Mouse (Mus musculus) liver, embryonic 13.5 days (tissue): ENCODE results near the gene Ndufb10. TPM values are rescaled to one million over a fixed set of nuclear protein-coding genes. Genes with fewer than 3 reads are reported as not detected.

Experiments
- ATAC-seq: fragments of 200-750 bp; cut with Nextera tagmentation; 2 replicates; pipeline ENCODE4 v1.8.0; 2017; ENCODE audit warnings: low read depth, mild to moderate bottlenecking, moderate number of reproducible peaks, moderate library complexity
- DNase-seq: peaks from one replicate; pipeline ENCODE4 v3.0.0; 2022
- H3K27ac ChIP-seq: fragments of 300-500 bp; sonication (generic); 2 replicates; pipeline ENCODE4 v1.5.1; 2015; ENCODE audit warnings: moderate library complexity, mild to moderate bottlenecking, inconsistent platforms
- H3K27me3 ChIP-seq: fragments of 300-500 bp; sonication (generic); 2 replicates; pipeline ENCODE4 v1.6.1; 2015; ENCODE audit warnings: mild to moderate bottlenecking, inconsistent platforms
- H3K36me3 ChIP-seq: fragments of 300-500 bp; sonication (generic); 2 replicates; pipeline ENCODE4 v1.6.1; 2015; ENCODE audit warnings: mild to moderate bottlenecking, inconsistent platforms
- H3K4me1 ChIP-seq: fragments of 300-500 bp; sonication (generic); replicated peaks from 2 replicates; pipeline ENCODE4 v1.6.1; 2015; ENCODE audit warnings: inconsistent platforms
- H3K4me2 ChIP-seq: fragments of 300-500 bp; sonication (generic); 2 replicates; pipeline ENCODE4 v1.6.1; 2015; ENCODE audit warnings: inconsistent platforms, mild to moderate bottlenecking, moderate library complexity
- H3K4me3 ChIP-seq: fragments of 300-500 bp; sonication (generic); replicated peaks from 2 replicates; pipeline ENCODE4 v1.5.1; 2015; ENCODE audit warnings: mild to moderate bottlenecking, inconsistent platforms
- H3K9ac ChIP-seq: fragments of 300-500 bp; sonication (generic); 2 replicates; pipeline ENCODE4 v1.6.1; 2015; ENCODE audit warnings: mild to moderate bottlenecking, inconsistent platforms
- H3K9me3 ChIP-seq: fragments of 300-500 bp; sonication (generic); replicated peaks from 2 replicates; pipeline ENCODE4 v1.6.1; 2016; ENCODE audit warnings: inconsistent platforms
- WGBS: fragments of 180-500 bp; shearing (Covaris S2); methylation state at CpG from one replicate; pipeline ENCODE4 v1.1.7; 2015; ENCODE audit not compliant: insufficient replicate concordance; 5-methylcytosine and 5-hydroxymethylcytosine counted together
- polyA plus RNA-seq: library from polyadenylated mRNA; unstranded; fragments of >200 nt; fragmentation: Nextera tagmentation; extraction: Ambion mirVana; gene quantifications from 2 replicates; pipeline ENCODE4 v1.2.1, GENCODE M21; 2015

Gene Ndufb10
- polyA plus RNA-seq, 1 experiment from 2014 or later = 206 TPM

DNA sequence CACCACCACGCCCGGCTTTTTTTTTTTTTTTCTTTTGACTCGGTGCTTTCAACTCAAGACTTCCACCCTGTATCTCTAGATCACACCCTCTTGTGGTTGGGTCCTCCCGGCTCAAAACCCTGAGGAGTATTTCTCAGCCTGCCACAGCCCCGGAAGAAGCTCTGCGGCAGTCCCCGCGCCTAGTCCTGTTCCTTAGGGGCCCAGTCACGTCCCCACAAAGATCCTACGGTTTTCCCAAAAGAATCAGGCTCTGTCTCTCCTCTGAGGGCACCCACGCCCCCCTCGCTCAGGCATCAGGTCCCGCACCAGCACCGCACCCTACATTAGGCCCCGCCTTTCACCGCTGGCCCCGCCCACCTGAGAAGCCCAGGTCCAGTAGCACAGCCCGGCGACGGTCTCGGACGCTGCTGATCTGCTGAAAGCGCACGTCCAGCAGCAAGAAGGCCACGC is 37.1 kb downstream of the Ndufb10 start:
- Histone ChIP-seq H3K27me3 (peaks cover 62% of the 10 kb centered on the region), H3K9me3 (no peaks in the 10 kb centered on the region), H3K9ac (peak overlapping the region; percentile 49; the same call in 1 of the 2 replicates), H3K27ac (no peak overlapping the region), H3K36me3 (peaks cover 6% of the 10 kb centered on the region), H3K4me1 (peaks cover 34% of the 10 kb centered on the region), H3K4me3 (peak overlapping the region; percentile 57), H3K4me2 (peak overlapping the region; percentile 77)
- peak; percentile 62 for ATAC-seq
- peak; percentile 74 for DNase-seq
- whole genome bisulfite sequencing = 1% methylated on average over 25 of the region's 25 CpGs

- Histone ChIP-seq H3K4me3 (0 out of 2 replicates have a peak overlapping the region, but pooled peaks have one; percentile 6), H3K27me3 (peaks cover 55% of the 10 kb centered on the region)
- peak; percentile 53 for DNase-seq
These were observed 37.8 kb downstream of the Ndufb10 start for GRCm38 (mm10) chr17:24686514-24686913.

GRCm38 (mm10) chr17:24677500-24678080 is 46.7 kb downstream of the Ndufb10 start:
- ATAC-seq = peak; percentile 44; the same call in 1 of the 2 replicates
- H3K27me3 ChIP-seq = no peaks in the 10 kb centered on the region

More at GRCm38 (mm10) chr17:24686514-24686913, 37.8 kb downstream of the Ndufb10 start:
- peak; percentile 51 for ATAC-seq
- no peak overlapping the region for H3K27ac ChIP-seq
- H3K36me3 ChIP-seq = peaks cover 11% of the 10 kb centered on the region
- 33% methylated on average over 16 of the region's 16 CpGs for WGBS
- no peaks in the 10 kb centered on the region for H3K9me3 ChIP-seq
- peak overlapping the region; percentile 77 for H3K4me2 ChIP-seq
- H3K9ac ChIP-seq = no peak overlapping the region
- peaks cover 34% of the 10 kb centered on the region for H3K4me1 ChIP-seq

GRCm38 (mm10) chr17:24676877-24677276 is 47.4 kb downstream of the Ndufb10 start:
- no peak for DNase-seq
- H3K9ac ChIP-seq = no peak overlapping the region
- H3K36me3 ChIP-seq = peaks cover 58% of the 10 kb centered on the region
- 88% methylated on average over 5 of the region's 5 CpGs for WGBS
- no peaks in the 10 kb centered on the region for H3K9me3 ChIP-seq
- no peak overlapping the region for H3K4me2 ChIP-seq
- H3K4me1 ChIP-seq = peaks cover 52% of the 10 kb centered on the region
- no peak overlapping the region for H3K27ac ChIP-seq
- H3K4me3 ChIP-seq = no peak overlapping the region
- H3K27me3 ChIP-seq = no peaks in the 10 kb centered on the region
- no peak for ATAC-seq

More at GRCm38 (mm10) chr17:24677500-24678080, 46.7 kb downstream of the Ndufb10 start:
- no peak for DNase-seq
- H3K4me2 ChIP-seq = no peak overlapping the region
- H3K27ac ChIP-seq = no peak overlapping the region
- WGBS = 77% methylated on average over 24 of the region's 24 CpGs
- H3K4me3 ChIP-seq = no peak overlapping the region
- peaks cover 45% of the 10 kb centered on the region for H3K4me1 ChIP-seq
- no peak overlapping the region for H3K9ac ChIP-seq
- peaks cover 65% of the 10 kb centered on the region for H3K36me3 ChIP-seq
- H3K9me3 ChIP-seq = no peaks in the 10 kb centered on the region

DNA sequence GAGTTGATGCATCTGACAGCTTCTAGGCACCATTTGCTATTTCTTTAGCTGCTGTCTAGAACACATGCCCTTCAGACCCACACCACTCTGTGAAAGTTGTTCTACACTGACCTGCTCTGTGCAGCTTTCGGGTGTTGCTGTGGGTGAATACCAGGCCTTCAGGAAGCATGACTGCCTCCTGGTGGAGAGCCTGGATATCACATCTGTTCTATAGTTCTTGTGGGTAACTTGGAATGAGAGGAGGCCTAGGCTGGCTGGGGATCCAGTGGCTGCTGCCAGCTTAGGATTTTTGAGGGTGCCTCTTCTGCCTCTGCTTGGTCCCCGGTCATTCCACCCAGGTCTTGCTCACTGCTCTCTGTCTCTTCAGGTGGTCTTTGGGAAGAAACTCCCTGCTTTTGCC is 48.1 kb downstream of the Ndufb10 start:
- H3K9me3 ChIP-seq = no peaks in the 10 kb centered on the region
- WGBS = 63% methylated on average over 2 of the region's 2 CpGs
- 0 out of 2 replicates have a peak overlapping the region, but pooled peaks have one; percentile 14 for H3K9ac ChIP-seq
- no peak for ATAC-seq
- H3K4me1 ChIP-seq = peaks cover 59% of the 10 kb centered on the region
- peaks cover 51% of the 10 kb centered on the region for H3K36me3 ChIP-seq
- DNase-seq = peak; percentile 58
- no peak overlapping the region for H3K4me3 ChIP-seq
- no peaks in the 10 kb centered on the region for H3K27me3 ChIP-seq
- H3K4me2 ChIP-seq = no peak overlapping the region
- 0 out of 2 replicates have a peak overlapping the region, but pooled peaks have one; percentile 1 for H3K27ac ChIP-seq

- peaks cover 32% of the 10 kb centered on the region for H3K36me3 ChIP-seq
- ATAC-seq (no peak), DNase-seq (no peak)
- H3K4me1 ChIP-seq = peaks cover 73% of the 10 kb centered on the region
- H3K27me3 ChIP-seq = no peaks in the 10 kb centered on the region
- H3K9ac ChIP-seq = peak overlapping the region; percentile 35; the same call in 1 of the 2 replicates
- H3K9me3 ChIP-seq = no peaks in the 10 kb centered on the region
- H3K4me2 ChIP-seq = no peak overlapping the region
- 61% methylated on average over 7 of the region's 7 CpGs for WGBS
- H3K27ac ChIP-seq = no peak overlapping the region; the same call in 1 of the 2 replicates
- no peak overlapping the region for H3K4me3 ChIP-seq
These were observed 50.0 kb downstream of the Ndufb10 start for GRCm38 (mm10) chr17:24674277-24674676.

DNA sequence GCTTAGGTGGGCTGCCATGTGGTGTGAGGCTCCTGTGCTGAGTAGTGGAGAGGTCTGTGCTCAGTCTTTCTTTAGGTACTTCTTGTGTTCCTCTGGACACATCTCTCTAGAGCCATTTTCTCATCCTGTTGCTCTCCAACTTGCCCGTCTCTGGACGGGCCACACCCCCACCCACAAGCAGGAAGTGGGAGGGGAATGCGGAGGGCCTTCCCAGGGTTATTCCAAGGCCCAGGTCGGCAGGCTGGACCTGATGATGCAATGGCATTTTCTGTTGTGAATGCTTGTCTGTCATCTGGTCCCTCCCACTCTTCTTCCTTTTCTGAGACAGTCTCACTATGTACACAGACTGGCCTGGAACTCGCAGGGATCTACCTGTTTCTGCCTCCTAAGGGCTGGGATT is 52.1 kb downstream of the Ndufb10 start:
- Histone ChIP-seq H3K9me3 (no peaks in the 10 kb centered on the region), H3K4me2 (peak overlapping the region; percentile 85), H3K9ac (peak overlapping the region; percentile 10; the same call in 1 of the 2 replicates), H3K4me3 (peak overlapping the region; percentile 91), H3K4me1 (peaks cover 79% of the 10 kb centered on the region), H3K27me3 (no peaks in the 10 kb centered on the region), H3K27ac (peak overlapping the region; percentile 51), H3K36me3 (peaks cover 10% of the 10 kb centered on the region)
- WGBS = 15% methylated on average over 5 of the region's 5 CpGs
- DNase-seq (no peak), ATAC-seq (peak; percentile 3; the same call in 1 of the 2 replicates)

Other genes with a start within 250 kb of the Ndufb10 start
- 11.7 and 13.8 TPM in 2 replicates for gene Mlst8, start 245.4 kb downstream of the Ndufb10 start, polyA plus RNA-seq
- gene Caskin1, start 235.9 kb downstream of the Ndufb10 start, polyA plus RNA-seq = 0.15 and 0.20 TPM in 2 replicates
- 40.7 and 43.9 TPM in 2 replicates for gene Traf7, start 196.5 kb downstream of the Ndufb10 start, polyA plus RNA-seq
- gene Rab26, start 190.3 kb downstream of the Ndufb10 start, polyA plus RNA-seq = 0.88 and 0.99 TPM in 2 replicates
- gene Pkd1, start 174.6 kb downstream of the Ndufb10 start, polyA plus RNA-seq = 2.2 and 3.3 TPM in 2 replicates
- 18.6 and 22.4 TPM in 2 replicates for gene Tsc2, start 91.8 kb downstream of the Ndufb10 start, polyA plus RNA-seq
- gene Nthl1, start 91.8 kb downstream of the Ndufb10 start, polyA plus RNA-seq = 8.4 and 9.2 TPM in 2 replicates
- gene Slc9a3r2, start 74.2 kb downstream of the Ndufb10 start, polyA plus RNA-seq = 9.8 and 10.2 TPM in 2 replicates
- gene Npw, start 66.0 kb downstream of the Ndufb10 start, polyA plus RNA-seq = 0.24 and 0.28 TPM in 2 replicates
- gene Zfp598, start 54.8 kb downstream of the Ndufb10 start, polyA plus RNA-seq = 9.5 and 13.1 TPM in 2 replicates
- gene Syngr3, start 34.5 kb downstream of the Ndufb10 start, polyA plus RNA-seq = 0.10 and 0.31 TPM in 2 replicates
- 41.3 and 47.7 TPM in 2 replicates for gene Gfer, start 28.3 kb downstream of the Ndufb10 start, polyA plus RNA-seq
- 0.14 and 0.34 TPM in 2 replicates for gene Noxo1, start 28.2 kb downstream of the Ndufb10 start, polyA plus RNA-seq
- 53.0 and 53.2 TPM in 2 replicates for gene Tbl3, start 16.8 kb downstream of the Ndufb10 start, polyA plus RNA-seq
- gene Rnf151, start 6.4 kb downstream of the Ndufb10 start, polyA plus RNA-seq = 0.10 TPM in 1 of 2 replicates, not detected in the other
- 1,350 and 1,469 TPM in 2 replicates for gene Rps2, start 6.4 kb downstream of the Ndufb10 start, polyA plus RNA-seq
- gene Rpl3l, start 3.3 kb upstream of the Ndufb10 start, polyA plus RNA-seq = 0.10 TPM in 1 of 2 replicates, not detected in the other
- gene Msrb1, start 12.2 kb upstream of the Ndufb10 start, polyA plus RNA-seq = 21.3 and 21.8 TPM in 2 replicates
- gene Hs3st6, start 28.5 kb upstream of the Ndufb10 start, polyA plus RNA-seq = not detected in 2 replicates
- gene Meiob, start 79.8 kb upstream of the Ndufb10 start, polyA plus RNA-seq = 1.5 and 1.6 TPM in 2 replicates
- 79.5 and 83.1 TPM in 2 replicates for gene Hagh, start 115.7 kb upstream of the Ndufb10 start, polyA plus RNA-seq
- gene Fahd1, start 125.9 kb upstream of the Ndufb10 start, polyA plus RNA-seq = 34.6 and 34.9 TPM in 2 replicates
- gene Igfals, start 141.5 kb upstream of the Ndufb10 start, polyA plus RNA-seq = 5.1 and 6.0 TPM in 2 replicates
- gene Nubp2, start 161.9 kb upstream of the Ndufb10 start, polyA plus RNA-seq = 89.3 and 93.2 TPM in 2 replicates
- 37.9 and 38.4 TPM in 2 replicates for gene Spsb3, start 162.2 kb upstream of the Ndufb10 start, polyA plus RNA-seq
- 13.8 and 14.6 TPM in 2 replicates for gene Eme2, start 170.6 kb upstream of the Ndufb10 start, polyA plus RNA-seq
- 84.2 TPM in 2 replicates for gene Mrps34, start 170.6 kb upstream of the Ndufb10 start, polyA plus RNA-seq
- 65.6 and 66.8 TPM in 2 replicates for gene Nme3, start 172.0 kb upstream of the Ndufb10 start, polyA plus RNA-seq
- 7.6 and 8.6 TPM in 2 replicates for gene Mapk8ip3, start 212.5 kb upstream of the Ndufb10 start, polyA plus RNA-seq
- 75.1 and 86.8 TPM in 2 replicates for gene Jpt2, start 236.2 kb upstream of the Ndufb10 start, polyA plus RNA-seq